Mouse (Mus musculus): ENCODE results near the gene Atad1. TPM values are rescaled to one million over a fixed set of nuclear protein-coding genes. Genes with fewer than 3 reads are reported as not detected.

Gene Atad1
- polyA plus RNA-seq, 1 experiment from 2014 or later = 63.7 TPM

DNA sequence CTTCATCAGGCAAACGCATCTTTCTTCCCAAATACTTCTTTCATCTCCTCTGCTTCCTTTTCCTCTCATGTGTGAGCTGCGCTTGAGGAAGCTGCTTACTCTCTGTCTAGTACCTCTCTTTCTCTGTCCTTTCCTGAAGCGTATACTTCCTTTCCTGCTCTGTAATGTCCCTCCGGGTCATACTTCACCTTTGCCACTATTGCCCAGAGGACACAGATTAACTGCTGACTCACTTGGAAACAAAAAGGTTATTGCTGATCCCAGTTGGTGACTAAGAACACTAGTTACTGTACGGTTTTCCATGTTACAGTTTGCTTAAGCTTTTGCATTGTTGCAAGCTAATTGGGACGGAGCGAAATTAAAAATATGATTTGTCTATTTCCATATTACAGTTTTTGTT, 1.7 kb downstream of the Atad1 start:
- no peak overlapping the region for H3K4me2 ChIP-seq (replicated peaks)
- ATAC-seq (ENCODE audit: low FRiP score, low read depth) = no peak
- no peaks in the 10 kb centered on the region for H3K9me3 ChIP-seq
- no peaks in the 10 kb centered on the region for H3K36me3 ChIP-seq
- no peak overlapping the region for H3K4me3 ChIP-seq
- no peak overlapping the region for H3K9ac ChIP-seq
- no peaks in the 10 kb centered on the region for H3K4me1 ChIP-seq
- no peak overlapping the region for H3K27ac ChIP-seq
- no peaks in the 10 kb centered on the region for H3K27me3 ChIP-seq
- WGBS = 86% methylated on average over 7 of the region's 7 CpGs

- ATAC-seq (ENCODE audit: low FRiP score, low read depth) = no peak
- no peak overlapping the region for H3K9ac ChIP-seq
- no peak overlapping the region for H3K27ac ChIP-seq
- H3K27me3 ChIP-seq = peaks cover 15% of the 10 kb centered on the region
- H3K4me2 ChIP-seq (replicated peaks) = no peak overlapping the region
- no peaks in the 10 kb centered on the region for H3K36me3 ChIP-seq
- H3K4me1 ChIP-seq = no peaks in the 10 kb centered on the region
- H3K4me3 ChIP-seq = no peak overlapping the region
- H3K9me3 ChIP-seq = no peaks in the 10 kb centered on the region
These were observed 6.7 kb downstream of the Atad1 start for GRCm38 (mm10) chr19:32732922-32733321.

DNA sequence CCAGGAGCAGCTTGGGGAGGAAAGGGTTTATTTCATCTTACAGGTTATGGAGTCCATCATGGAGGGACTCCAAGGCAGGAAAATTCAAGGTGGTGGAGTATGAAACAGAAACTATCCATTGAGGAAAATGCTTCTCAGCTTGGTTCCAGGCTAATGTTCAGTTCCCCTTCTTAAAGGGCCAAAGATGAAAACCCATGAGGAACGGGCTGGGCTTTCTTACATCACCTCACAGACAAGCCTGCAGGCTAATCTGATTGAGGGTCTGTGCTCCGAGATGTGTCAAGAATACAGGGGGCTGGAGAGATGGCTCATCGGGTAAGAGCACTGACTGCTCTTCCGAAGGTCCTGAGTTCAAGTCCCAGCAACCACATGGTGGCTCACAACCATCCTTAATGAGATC, 9.8 kb downstream of the Atad1 start:
- no peak overlapping the region for H3K9ac ChIP-seq
- no peaks in the 10 kb centered on the region for H3K36me3 ChIP-seq
- H3K4me2 ChIP-seq (replicated peaks) = no peak overlapping the region
- H3K4me1 ChIP-seq = peaks cover 10% of the 10 kb centered on the region
- no peaks in the 10 kb centered on the region for H3K9me3 ChIP-seq
- 89% methylated on average over 4 of the region's 4 CpGs for WGBS
- ATAC-seq (ENCODE audit: low FRiP score, low read depth) = no peak
- no peak overlapping the region for H3K4me3 ChIP-seq
- H3K27me3 ChIP-seq = peaks cover 33% of the 10 kb centered on the region
- no peak overlapping the region for H3K27ac ChIP-seq

GRCm38 (mm10) chr19:32726451-32727325, 12.9 kb downstream of the Atad1 start:
- Histone ChIP-seq H3K27me3 (peaks cover 33% of the 10 kb centered on the region), H3K36me3 (no peaks in the 10 kb centered on the region), H3K4me3 (peak overlapping the region; percentile 8), H3K27ac (no peak overlapping the region), H3K9me3 (no peaks in the 10 kb centered on the region), H3K4me2 (replicated peaks) (peak overlapping the region; percentile 51), H3K9ac (0 out of 2 replicates have a peak overlapping the region, but pooled peaks have one; percentile 26), H3K4me1 (peaks cover 10% of the 10 kb centered on the region)
- WGBS = 4% methylated on average over 22 of the region's 22 CpGs
- no peak for ATAC-seq (ENCODE audit: low FRiP score, low read depth)

GRCm38 (mm10) chr19:32723817-32724216, 15.8 kb downstream of the Atad1 start:
- Histone ChIP-seq H3K9ac (no peak overlapping the region), H3K27me3 (peaks cover 25% of the 10 kb centered on the region), H3K9me3 (no peaks in the 10 kb centered on the region; the same call in 1 of the 2 replicates), H3K4me1 (peaks cover 10% of the 10 kb centered on the region), H3K27ac (no peak overlapping the region), H3K4me2 (replicated peaks) (no peak overlapping the region), H3K36me3 (no peaks in the 10 kb centered on the region), H3K4me3 (no peak overlapping the region)
- ATAC-seq (ENCODE audit: low FRiP score, low read depth) = no peak
- 22% methylated on average over 7 of the region's 7 CpGs for WGBS

GRCm38 (mm10) chr19:32720319-32720718, 19.3 kb downstream of the Atad1 start:
- WGBS = 91% methylated on average over 1 of the region's 1 CpGs
- H3K27ac ChIP-seq = no peak overlapping the region
- no peaks in the 10 kb centered on the region; the same call in 1 of the 2 replicates for H3K9me3 ChIP-seq
- H3K4me1 ChIP-seq = no peaks in the 10 kb centered on the region
- no peaks in the 10 kb centered on the region for H3K36me3 ChIP-seq
- H3K9ac ChIP-seq = no peak overlapping the region
- ATAC-seq (ENCODE audit: low FRiP score, low read depth) = no peak
- H3K27me3 ChIP-seq = no peaks in the 10 kb centered on the region
- H3K4me2 ChIP-seq (replicated peaks) = no peak overlapping the region
- H3K4me3 ChIP-seq = no peak overlapping the region

DNA sequence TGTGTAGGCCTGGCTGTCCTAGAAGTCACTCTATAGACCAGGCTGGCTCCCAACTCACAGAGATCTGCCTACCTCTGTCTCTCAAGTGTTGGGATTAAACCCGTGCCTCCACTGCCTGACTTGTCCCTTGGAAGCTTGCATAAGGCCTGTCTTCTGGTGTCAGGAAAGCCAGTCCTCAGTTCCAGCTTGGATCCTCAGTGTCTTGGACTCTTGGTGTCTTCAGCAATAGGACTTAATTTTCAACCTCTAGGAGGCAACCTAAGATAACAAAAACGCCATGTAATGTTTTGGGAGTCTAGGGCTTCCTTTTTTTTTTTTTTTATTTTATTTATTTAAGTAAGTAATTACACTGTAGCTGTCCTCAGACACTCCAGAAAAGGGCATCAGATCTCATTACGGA, 22.0 kb downstream of the Atad1 start:
- Histone ChIP-seq H3K4me1 (peaks cover 5% of the 10 kb centered on the region; the same call in 1 of the 2 replicates), H3K9ac (no peak overlapping the region), H3K9me3 (no peaks in the 10 kb centered on the region; the same call in 1 of the 2 replicates), H3K4me2 (replicated peaks) (no peak overlapping the region), H3K27ac (no peak overlapping the region), H3K36me3 (no peaks in the 10 kb centered on the region), H3K27me3 (no peaks in the 10 kb centered on the region), H3K4me3 (no peak overlapping the region)
- 60% methylated on average over 3 of the region's 3 CpGs for WGBS
- no peak for ATAC-seq (ENCODE audit: low FRiP score, low read depth)

GRCm38 (mm10) chr19:32715681-32716080, 23.9 kb downstream of the Atad1 start:
- no peaks in the 10 kb centered on the region; the same call in 1 of the 2 replicates for H3K9me3 ChIP-seq
- H3K4me1 ChIP-seq = peaks cover 14% of the 10 kb centered on the region

GRCm38 (mm10) chr19:32715201-32715600, 24.4 kb downstream of the Atad1 start:
- H3K9ac ChIP-seq = no peak overlapping the region
- no peak overlapping the region for H3K4me2 ChIP-seq (replicated peaks)
- H3K9me3 ChIP-seq = no peaks in the 10 kb centered on the region; the same call in 1 of the 2 replicates
- H3K36me3 ChIP-seq = no peaks in the 10 kb centered on the region
- no peak overlapping the region for H3K27ac ChIP-seq
- 13% methylated on average over 3 of the region's 3 CpGs for WGBS
- ATAC-seq (ENCODE audit: low FRiP score, low read depth) = peak; percentile 54; the same call in 1 of the 2 replicates
- H3K27me3 ChIP-seq = no peaks in the 10 kb centered on the region
- no peak overlapping the region for H3K4me3 ChIP-seq
- peaks cover 17% of the 10 kb centered on the region for H3K4me1 ChIP-seq

More at GRCm38 (mm10) chr19:32715681-32716080, 23.9 kb downstream of the Atad1 start:
- Histone ChIP-seq H3K27ac (no peak overlapping the region), H3K36me3 (no peaks in the 10 kb centered on the region), H3K27me3 (no peaks in the 10 kb centered on the region), H3K9ac (no peak overlapping the region), H3K4me2 (replicated peaks) (no peak overlapping the region), H3K4me3 (no peak overlapping the region)
- ATAC-seq (ENCODE audit: low FRiP score, low read depth) = no peak

- Histone ChIP-seq H3K4me2 (replicated peaks) (no peak overlapping the region), H3K4me3 (no peak overlapping the region), H3K9me3 (no peaks in the 10 kb centered on the region), H3K9ac (no peak overlapping the region), H3K27me3 (no peaks in the 10 kb centered on the region), H3K36me3 (peaks cover 4% of the 10 kb centered on the region; the same call in 1 of the 2 replicates), H3K4me1 (peaks cover 17% of the 10 kb centered on the region), H3K27ac (no peak overlapping the region)
- WGBS = 81% methylated on average over 3 of the region's 3 CpGs
- no peak for ATAC-seq (ENCODE audit: low FRiP score, low read depth)
These were observed 26.1 kb downstream of the Atad1 start for GRCm38 (mm10) chr19:32713471-32713870.

- ATAC-seq (ENCODE audit: low FRiP score, low read depth) = peak; percentile 74
- peak overlapping the region; percentile 94 for H3K9ac ChIP-seq
- WGBS = under 1% methylated on average over 11 of the region's 11 CpGs
- peaks cover 17% of the 10 kb centered on the region for H3K4me1 ChIP-seq
- peak overlapping the region; percentile 52; the same call in 1 of the 2 replicates for H3K27ac ChIP-seq
- H3K27me3 ChIP-seq = no peaks in the 10 kb centered on the region
- peaks cover 4% of the 10 kb centered on the region; the same call in 1 of the 2 replicates for H3K36me3 ChIP-seq
- peak overlapping the region; percentile 83 for H3K4me2 ChIP-seq (replicated peaks)
- no peaks in the 10 kb centered on the region for H3K9me3 ChIP-seq
- peak overlapping the region; percentile 94 for H3K4me3 ChIP-seq
These were observed 27.0 kb downstream of the Atad1 start for GRCm38 (mm10) chr19:32712588-32713042.

DNA sequence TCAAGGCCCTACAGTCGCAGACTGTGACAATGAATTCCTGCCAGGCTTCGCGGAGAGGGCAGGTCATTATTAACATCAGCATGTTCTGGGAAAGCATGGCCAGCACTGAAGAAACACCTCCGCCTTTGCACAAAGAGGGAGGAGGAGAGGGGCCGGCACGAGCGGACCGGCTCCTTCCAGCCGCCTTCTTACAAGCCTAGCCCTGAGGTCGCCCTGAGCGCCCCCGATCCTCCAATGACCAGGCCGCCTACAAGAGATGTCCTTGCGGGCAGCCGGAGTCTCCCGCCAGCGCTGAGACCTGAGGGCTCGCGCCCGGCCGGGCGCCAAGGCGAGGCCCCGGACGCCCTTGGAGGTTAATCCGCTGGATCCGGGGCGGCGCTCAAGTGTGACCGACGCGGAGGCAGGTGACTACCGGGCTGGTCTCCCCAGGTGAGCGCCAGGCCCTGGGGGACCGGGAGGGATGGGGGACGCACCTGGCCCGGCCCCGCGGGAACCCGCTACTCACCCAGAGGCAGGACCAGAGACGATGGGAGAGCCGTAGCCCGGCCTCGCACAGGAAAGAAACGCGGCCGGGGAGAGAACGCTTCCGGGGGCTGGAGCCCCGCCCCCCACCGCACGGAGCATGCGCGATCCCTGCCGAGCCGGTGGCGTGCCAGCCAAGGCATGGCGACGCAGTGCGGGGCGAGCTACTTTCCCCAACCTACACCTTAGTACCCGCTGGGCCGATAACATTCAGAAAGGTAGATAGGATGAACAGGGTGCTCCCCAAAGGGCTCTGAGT, 27.6 kb downstream of the Atad1 start:
- under 1% methylated on average over 63 of the region's 63 CpGs for WGBS
- H3K36me3 ChIP-seq = peaks cover 4% of the 10 kb centered on the region; the same call in 1 of the 2 replicates
- peak overlapping the region; percentile 94 for H3K4me3 ChIP-seq
- H3K9me3 ChIP-seq = no peaks in the 10 kb centered on the region
- no peaks in the 10 kb centered on the region for H3K27me3 ChIP-seq
- ATAC-seq (ENCODE audit: low FRiP score, low read depth) = peak; percentile 96
- H3K4me1 ChIP-seq = peaks cover 17% of the 10 kb centered on the region
- peak overlapping the region; percentile 94 for H3K9ac ChIP-seq
- H3K27ac ChIP-seq = peak overlapping the region; percentile 81
- H3K4me2 ChIP-seq (replicated peaks) = peak overlapping the region; percentile 83
